Mouse (Mus musculus): ENCODE measurements around the gene Stat5a.

Stat5a gene

GRCm38 (mm10) chr11:100896078-100896477 is 36.9 kb downstream of the Stat5a start:
- DNase-seq (ENCODE audit: low read depth, low spot score), result no peak

GRCm38 (mm10) chr11:100897294-100898231 is 38.4 kb downstream of the Stat5a start:
- no peak for DNase-seq (ENCODE audit: low read depth, low spot score)

GRCm38 (mm10) chr11:100898441-100899199 is 39.5 kb downstream of the Stat5a start:
- DNase-seq (ENCODE audit: low read depth, low spot score), result no peak

- no peak for DNase-seq (ENCODE audit: low read depth, low spot score)
Observed at GRCm38 (mm10) chr11:100904580-100905351, 45.6 kb downstream of the Stat5a start.

- DNase-seq (ENCODE audit: low read depth, low spot score), result no peak
Observed at GRCm38 (mm10) chr11:100905929-100906328, 46.8 kb downstream of the Stat5a start.

- DNase-seq (ENCODE audit: low read depth, low spot score), result no peak
Observed at GRCm38 (mm10) chr11:100906885-100907284, 47.7 kb downstream of the Stat5a start.

- DNase-seq (ENCODE audit: low read depth, low spot score), result no peak
Observed at GRCm38 (mm10) chr11:100908112-100908511, 49.0 kb downstream of the Stat5a start.

GRCm38 (mm10) chr11:100908567-100908966 is 49.4 kb downstream of the Stat5a start:
- DNase-seq (ENCODE audit: low read depth, low spot score), result no peak

GRCm38 (mm10) chr11:100912401-100913155 is 53.4 kb downstream of the Stat5a start:
- no peak for DNase-seq (ENCODE audit: low read depth, low spot score)

GRCm38 (mm10) chr11:100914415-100914814 is 55.3 kb downstream of the Stat5a start:
- DNase-seq (ENCODE audit: low read depth, low spot score), result no peak

GRCm38 (mm10) chr11:100915063-100915462 is 55.9 kb downstream of the Stat5a start:
- DNase-seq (ENCODE audit: low read depth, low spot score), result no peak

- no peak for DNase-seq (ENCODE audit: low read depth, low spot score)
Observed at GRCm38 (mm10) chr11:100916432-100916971, 57.4 kb downstream of the Stat5a start.

GRCm38 (mm10) chr11:100918007-100918406 is 58.9 kb downstream of the Stat5a start:
- no peak for DNase-seq (ENCODE audit: low read depth, low spot score)

- no peak for DNase-seq (ENCODE audit: low read depth, low spot score)
Observed at GRCm38 (mm10) chr11:100920887-100921624, 61.9 kb downstream of the Stat5a start.

- DNase-seq (ENCODE audit: low read depth, low spot score), result no peak
Observed at GRCm38 (mm10) chr11:100924386-100924919, 65.3 kb downstream of the Stat5a start.

GRCm38 (mm10) chr11:100927386-100927785 is 68.2 kb downstream of the Stat5a start:
- no peak for DNase-seq (ENCODE audit: low read depth, low spot score)

GRCm38 (mm10) chr11:100930611-100931010 is 71.5 kb downstream of the Stat5a start:
- DNase-seq (ENCODE audit: low read depth, low spot score), result no peak

- no peak for DNase-seq (ENCODE audit: low read depth, low spot score)
Observed at GRCm38 (mm10) chr11:100931254-100931921, 72.2 kb downstream of the Stat5a start.
